Mouse (Mus musculus): ENCODE measurements at regions not wholly inside any gene's neighbourhood (a gene's known extent, or its start where the extent isn't known, plus 50 kb on each side); places are given as distances from the start of the nearest gene placed in this dataset.

DNA sequence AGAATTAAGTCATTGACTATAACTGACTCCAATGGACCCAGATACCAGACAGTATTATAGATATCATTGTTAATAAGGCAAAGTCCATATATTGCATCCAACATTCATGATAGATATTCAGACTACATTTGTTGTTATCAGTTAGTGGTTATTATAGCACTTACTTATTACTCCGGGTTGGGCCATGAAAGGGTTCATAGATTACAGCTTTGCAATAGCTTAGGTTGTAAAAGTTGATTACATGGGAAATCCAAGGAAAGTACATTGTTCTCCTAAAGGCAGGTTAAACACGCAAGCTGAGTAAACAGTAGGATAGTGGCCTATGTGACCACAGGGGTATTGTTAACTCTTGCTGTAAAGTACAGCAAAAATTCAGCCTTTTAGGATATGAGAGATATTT is 89.3 kb upstream of the Actbl2 start:
- no peak for DNase-seq (ENCODE audit: low spot score)

DNA sequence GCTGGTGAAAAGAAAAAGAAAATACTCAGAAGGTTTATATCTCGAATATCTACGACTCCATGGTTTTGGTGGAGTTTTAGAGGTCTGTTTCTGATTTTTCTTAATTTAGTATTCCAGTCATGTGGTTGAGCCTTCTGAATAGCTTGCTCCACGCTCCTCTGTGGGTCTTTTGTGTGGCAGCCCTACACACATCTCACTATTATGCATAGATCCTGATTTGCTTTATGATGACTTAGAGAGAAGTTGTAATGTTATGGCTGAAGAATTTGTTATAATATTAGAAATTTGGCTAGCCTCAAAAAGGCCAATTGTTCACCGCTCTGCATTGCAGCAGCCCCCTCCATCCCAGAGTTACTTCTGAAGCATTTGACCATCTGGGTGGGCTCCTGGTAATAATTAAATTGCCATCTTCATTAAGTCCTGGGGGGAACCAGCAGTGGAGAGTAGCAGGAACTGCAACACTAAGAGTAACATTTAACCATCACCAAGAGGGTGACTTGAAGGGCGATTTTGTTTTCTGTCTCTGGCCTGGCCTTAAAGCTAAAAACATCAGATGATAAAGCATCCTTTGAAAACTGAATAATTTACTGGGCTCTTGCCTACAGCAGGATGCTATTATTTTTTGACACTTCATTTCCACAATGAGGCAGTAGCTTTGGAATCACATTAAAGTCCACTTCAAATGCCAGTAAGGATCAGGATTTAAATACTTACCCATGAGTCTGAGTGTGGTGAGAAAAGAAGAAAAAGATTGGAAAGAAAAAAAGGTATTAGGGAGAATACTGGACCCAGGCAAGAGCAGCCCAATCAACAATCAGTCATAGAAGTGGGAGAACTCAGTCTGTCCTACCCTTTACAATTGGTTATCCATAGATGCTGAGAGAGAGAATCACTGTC is 84.3 kb upstream of the Actbl2 start:
- no peak for DNase-seq (ENCODE audit: low spot score)

DNA sequence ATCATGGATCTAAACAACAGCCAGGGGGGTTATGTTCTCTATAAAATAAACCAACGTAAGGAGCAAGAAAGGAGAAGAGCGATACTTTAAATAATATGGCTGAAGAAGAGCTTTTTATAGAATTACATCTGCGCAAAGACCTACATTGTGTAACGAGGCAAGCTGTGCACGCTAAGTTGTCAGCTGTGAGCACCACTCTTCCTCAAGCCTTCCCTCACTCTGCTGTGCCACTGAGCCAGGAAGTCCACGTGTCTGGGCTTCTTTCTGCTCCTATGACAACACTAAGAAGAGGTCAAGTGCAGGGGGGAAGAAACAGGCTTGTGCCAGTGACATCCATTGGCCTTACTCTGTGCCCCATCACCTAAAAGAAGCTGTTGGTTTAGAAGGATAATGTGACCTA is 75.6 kb upstream of the Actbl2 start:
- no peak for DNase-seq (ENCODE audit: low spot score)

DNA sequence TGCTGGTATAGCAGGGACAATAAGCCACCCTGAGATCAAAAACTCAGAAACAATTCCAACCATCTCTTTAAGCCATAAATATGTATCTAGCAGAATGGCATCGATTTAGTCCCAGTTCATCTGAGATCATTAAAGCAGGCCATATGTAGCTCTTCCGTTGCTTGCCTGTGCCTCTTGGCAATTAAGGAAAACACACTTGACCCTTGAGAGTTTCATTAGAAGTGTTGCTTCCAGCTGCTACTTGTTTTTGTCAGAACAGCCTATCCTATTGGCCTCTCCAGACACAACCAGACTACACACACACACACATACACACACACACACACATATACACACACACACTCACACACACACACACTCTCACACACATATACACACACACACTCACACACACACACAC is 71.5 kb upstream of the Actbl2 start:
- DNase-seq (ENCODE audit: low spot score): no peak

DNA sequence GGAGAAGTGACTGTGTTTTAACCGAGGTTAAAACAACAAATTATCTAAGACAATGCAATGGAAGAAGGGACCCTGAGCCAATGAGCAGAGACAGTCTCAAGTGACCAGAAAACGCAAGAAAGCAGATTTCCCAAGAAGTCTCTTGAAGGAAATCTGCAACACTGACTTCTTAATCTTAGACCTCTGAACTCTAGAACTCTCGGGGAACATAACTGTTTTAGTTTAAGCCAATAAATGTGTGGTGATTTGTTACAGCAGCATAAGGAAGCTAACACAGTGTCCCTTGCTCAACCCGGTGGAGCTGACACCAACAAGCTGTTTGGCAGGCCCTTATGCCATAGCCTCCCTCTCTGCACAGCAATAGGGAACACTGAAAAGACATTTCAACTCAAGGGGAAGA is 69.0 kb upstream of the Actbl2 start:
- DNase-seq (ENCODE audit: low spot score): no peak

DNA sequence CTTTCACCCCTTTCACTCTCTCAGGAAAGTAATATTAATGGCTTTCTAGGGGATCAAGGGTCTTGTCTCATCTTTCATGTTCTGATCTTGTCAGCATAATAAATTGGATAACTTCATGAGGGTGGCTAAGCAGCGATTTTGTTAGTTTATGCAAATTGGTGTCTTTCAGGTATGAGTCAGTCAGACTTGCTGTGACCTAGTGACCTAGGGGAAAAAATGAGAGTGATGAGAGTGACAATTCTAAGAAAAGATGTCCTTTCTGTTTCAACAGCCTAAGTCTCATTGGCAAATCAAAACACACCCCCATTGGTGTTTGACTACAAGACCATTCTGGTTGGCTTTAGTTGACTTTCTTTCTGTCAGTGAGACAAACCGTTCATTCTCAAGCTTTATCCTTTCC is 68.0 kb upstream of the Actbl2 start:
- DNase-seq (ENCODE audit: low spot score): no peak

DNA sequence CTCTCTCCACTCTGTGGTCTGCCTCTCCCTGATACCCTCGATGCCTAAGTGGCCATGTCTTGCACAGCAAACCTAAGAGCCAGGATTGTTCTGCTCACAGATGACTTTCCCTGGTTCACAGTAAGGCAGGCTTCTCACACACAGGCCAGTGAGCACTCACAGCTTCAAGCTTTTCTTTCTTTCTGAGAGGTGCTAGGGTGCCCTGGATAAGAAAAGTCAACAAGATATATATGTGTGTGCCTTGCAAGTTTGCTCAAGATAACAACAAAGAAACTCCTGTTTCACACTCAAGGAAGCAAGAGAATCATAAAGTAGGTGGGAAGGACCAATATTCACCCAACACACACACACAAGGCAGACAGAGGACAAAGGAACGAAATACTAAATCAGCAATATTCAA is 60.9 kb upstream of the Actbl2 start:
- DNase-seq (ENCODE audit: low spot score): no peak

DNA sequence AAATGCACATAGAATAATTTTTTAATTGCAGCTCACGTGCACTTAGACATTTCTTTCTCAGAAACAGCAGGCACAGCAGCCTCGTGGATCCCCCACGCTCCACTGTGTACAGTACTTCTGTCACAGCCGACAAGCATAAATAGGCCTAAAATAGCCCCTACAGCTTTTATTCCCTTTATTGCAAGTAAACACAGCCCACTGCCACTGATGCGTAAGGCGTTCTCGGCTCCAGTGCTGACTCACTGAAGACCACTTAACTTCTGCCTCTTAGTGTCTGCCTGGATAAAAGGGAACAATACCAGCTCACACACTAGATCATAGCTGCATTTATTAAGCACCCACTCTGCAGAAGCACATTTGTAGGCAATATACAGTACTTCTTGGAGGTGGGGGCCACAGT is 60.5 kb upstream of the Actbl2 start:
- no peak for DNase-seq (ENCODE audit: low spot score)

DNA sequence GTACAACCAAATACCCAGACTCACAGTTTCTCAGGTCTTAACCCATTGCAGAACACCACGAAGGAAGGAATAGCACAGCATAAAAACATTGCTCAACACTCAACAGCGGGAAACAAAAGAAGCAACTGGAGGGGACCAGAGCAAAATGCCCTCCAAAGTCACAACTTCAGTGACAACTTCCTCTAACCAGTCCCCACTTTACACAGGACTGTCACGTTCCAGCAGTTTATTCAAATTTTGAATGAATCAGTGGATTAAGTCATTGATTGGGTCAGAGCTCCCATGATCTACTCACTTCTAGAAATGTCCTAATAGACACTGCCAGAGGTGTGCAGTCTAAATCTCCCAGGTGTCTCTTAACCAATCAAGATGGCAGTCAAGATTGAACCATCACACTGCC is 53.3 kb upstream of the Actbl2 start:
- DNase-seq (ENCODE audit: low spot score): no peak

DNA sequence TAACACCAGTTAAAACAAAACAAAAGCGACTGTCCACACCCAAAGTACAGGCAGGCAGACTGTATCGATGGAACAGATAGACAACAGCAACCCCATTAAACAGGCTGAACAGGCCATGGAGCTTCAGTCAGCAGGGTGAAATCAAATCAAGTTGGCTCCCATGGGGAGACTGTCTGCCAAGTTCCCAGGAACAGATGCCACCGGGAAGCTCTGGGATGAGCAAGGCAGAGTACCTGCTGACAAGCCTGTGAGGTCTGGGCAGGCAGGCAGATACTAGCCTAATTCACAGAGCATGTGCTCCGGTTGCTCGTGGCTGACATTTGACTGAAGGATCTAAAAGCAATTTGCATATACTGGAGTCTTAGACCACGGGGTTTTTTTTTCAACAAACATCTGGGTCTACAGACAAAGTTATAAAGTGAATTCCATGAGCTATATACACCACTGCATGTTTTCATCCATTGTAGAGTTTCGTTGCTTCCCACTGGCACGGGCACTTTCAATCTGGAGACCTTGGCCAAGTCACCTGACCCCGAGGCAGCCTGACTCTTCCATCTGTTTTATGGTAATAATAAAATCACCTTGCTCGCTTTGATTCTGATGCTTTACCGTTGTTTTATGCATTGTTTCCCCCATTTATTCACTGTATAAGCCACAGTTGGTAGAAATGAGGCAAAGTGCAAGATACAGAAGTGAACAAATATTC is 50.1 kb upstream of the Actbl2 start:
- DNase-seq (ENCODE audit: low spot score): no peak
